Mouse (Mus musculus): ENCODE measurements at regions not wholly inside any gene's neighbourhood (a gene's known extent, or its start where the extent isn't known, plus 50 kb on each side); places are given as distances from the start of the nearest gene placed in this dataset.

DNA sequence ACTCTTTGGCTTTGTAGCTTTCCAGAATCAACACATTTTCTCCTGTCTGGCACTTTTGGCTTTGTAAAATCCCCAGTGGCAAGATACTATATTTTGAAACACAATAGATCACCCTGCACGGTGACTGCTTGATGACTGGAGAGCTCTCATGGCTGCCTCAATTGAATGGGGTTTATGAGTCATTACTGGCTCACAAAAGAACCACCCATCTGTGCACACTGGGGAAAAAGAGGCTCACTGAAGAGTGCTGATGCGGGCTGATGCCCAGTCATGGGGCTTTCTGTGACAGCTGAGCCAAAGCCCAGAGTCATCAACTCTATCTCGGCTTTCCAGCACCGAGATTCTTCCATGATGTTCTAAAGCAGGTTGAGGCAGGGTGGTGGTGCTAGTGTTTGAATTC, 163.1 kb downstream of the Lnpk start:
- no peak overlapping the region for H3K4me3 ChIP-seq (replicated peaks; ENCODE audit: low read length)
- H3K9ac ChIP-seq (ENCODE audit: low read depth, low read length, severe bottlenecking), result no peak overlapping the region
- no peak overlapping the region for H3K27ac ChIP-seq (replicated peaks; ENCODE audit: low read depth, low read length)
- TF ChIP-seq POLR2A (IDR thresholded peaks at IDR 0.05; ENCODE audit: borderline replicate concordance, extremely low read depth, insufficient read depth, insufficient read length), result no peak
- H3K9me3 ChIP-seq (ENCODE audit: control insufficient read depth, low read length), result no peaks in the 10 kb centered on the region
- H3K4me1 ChIP-seq (ENCODE audit: control insufficient read depth, insufficient read depth, low read length), result no peaks in the 10 kb centered on the region; the same call in 1 of the 2 replicates
- DNase-seq (ENCODE audit: low spot score) (no peak), ATAC-seq (ENCODE audit: low FRiP score, low read depth) (no peak)
- H3K36me3 ChIP-seq (ENCODE audit: control insufficient read depth, insufficient read depth, low read length), result no peaks in the 10 kb centered on the region
- WGBS, result 92% methylated on average over 4 of the region's 4 CpGs
- H3K27me3 ChIP-seq (ENCODE audit: control insufficient read depth, insufficient read depth, low read length), result no peaks in the 10 kb centered on the region
- no peak overlapping the region for H3K4me2 ChIP-seq (replicated peaks; ENCODE audit: low read depth, low read length, severe bottlenecking)

DNA sequence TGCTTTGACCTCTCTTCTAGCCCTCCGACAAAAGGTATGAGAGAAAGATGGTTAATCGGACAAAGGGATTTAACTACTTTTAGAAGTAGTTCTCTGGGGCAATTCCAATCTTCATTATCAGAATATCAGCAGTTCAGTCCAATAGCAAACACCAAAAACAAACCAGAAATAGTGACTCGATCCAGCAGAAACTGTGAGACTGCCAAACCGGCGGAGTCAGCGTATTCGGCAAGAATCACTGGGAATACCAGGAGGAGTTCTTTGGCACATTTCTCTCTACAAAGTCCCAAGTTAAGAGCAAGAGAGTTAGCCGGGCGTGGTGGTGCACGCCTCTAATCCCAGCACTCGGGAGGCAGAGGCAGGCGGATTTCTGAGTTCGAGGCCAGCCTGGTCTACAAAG, 164.5 kb downstream of the Lnpk start:
- Histone ChIP-seq H3K4me2 (replicated peaks; ENCODE audit: low read depth, low read length, severe bottlenecking) (no peak overlapping the region), H3K27me3 (ENCODE audit: control insufficient read depth, insufficient read depth, low read length) (no peaks in the 10 kb centered on the region), H3K4me3 (replicated peaks; ENCODE audit: low read length) (no peak overlapping the region), H3K9ac (ENCODE audit: low read depth, low read length, severe bottlenecking) (no peak overlapping the region), H3K27ac (replicated peaks; ENCODE audit: low read depth, low read length) (no peak overlapping the region), H3K36me3 (ENCODE audit: control insufficient read depth, insufficient read depth, low read length) (no peaks in the 10 kb centered on the region), H3K4me1 (ENCODE audit: control insufficient read depth, insufficient read depth, low read length) (peaks cover 7% of the 10 kb centered on the region), H3K9me3 (ENCODE audit: control insufficient read depth, low read length) (no peaks in the 10 kb centered on the region)
- DNase-seq (ENCODE audit: low spot score) (no peak), ATAC-seq (ENCODE audit: low FRiP score, low read depth) (no peak)
- no peak for TF ChIP-seq POLR2A (IDR thresholded peaks at IDR 0.05; ENCODE audit: borderline replicate concordance, extremely low read depth, insufficient read depth, insufficient read length)
- 95% methylated on average over 13 of the region's 13 CpGs for WGBS

- Histone ChIP-seq H3K4me1 (ENCODE audit: control insufficient read depth, insufficient read depth, low read length) (peaks cover 14% of the 10 kb centered on the region), H3K4me2 (replicated peaks; ENCODE audit: low read depth, low read length, severe bottlenecking) (no peak overlapping the region), H3K4me3 (replicated peaks; ENCODE audit: low read length) (no peak overlapping the region), H3K9me3 (ENCODE audit: control insufficient read depth, low read length) (no peaks in the 10 kb centered on the region), H3K9ac (ENCODE audit: low read depth, low read length, severe bottlenecking) (no peak overlapping the region), H3K36me3 (ENCODE audit: control insufficient read depth, insufficient read depth, low read length) (no peaks in the 10 kb centered on the region), H3K27ac (replicated peaks; ENCODE audit: low read depth, low read length) (no peak overlapping the region), H3K27me3 (ENCODE audit: control insufficient read depth, insufficient read depth, low read length) (no peaks in the 10 kb centered on the region)
- DNase-seq (ENCODE audit: low spot score) (peak; percentile 46), ATAC-seq (ENCODE audit: low FRiP score, low read depth) (no peak)
- WGBS, result 59% methylated on average over 4 of the region's 4 CpGs
- no peak for TF ChIP-seq POLR2A (IDR thresholded peaks at IDR 0.05; ENCODE audit: borderline replicate concordance, extremely low read depth, insufficient read depth, insufficient read length)
Observed at GRCm38 (mm10) chr2:74409856-74410404, 169.3 kb downstream of the Lnpk start.

- 30% methylated on average over 3 of the region's 3 CpGs for WGBS
- H3K4me1 ChIP-seq (ENCODE audit: control insufficient read depth, insufficient read depth, low read length), result peaks cover 9% of the 10 kb centered on the region; the same call in 1 of the 2 replicates
- no peak overlapping the region for H3K9ac ChIP-seq (ENCODE audit: low read depth, low read length, severe bottlenecking)
- H3K9me3 ChIP-seq (ENCODE audit: control insufficient read depth, low read length), result no peaks in the 10 kb centered on the region
- H3K4me3 ChIP-seq (replicated peaks; ENCODE audit: low read length), result no peak overlapping the region
- peak; percentile 47 for DNase-seq (ENCODE audit: low spot score)
- no peak overlapping the region for H3K27ac ChIP-seq (replicated peaks; ENCODE audit: low read depth, low read length)
- H3K27me3 ChIP-seq (ENCODE audit: control insufficient read depth, insufficient read depth, low read length), result no peaks in the 10 kb centered on the region
- H3K36me3 ChIP-seq (ENCODE audit: control insufficient read depth, insufficient read depth, low read length), result no peaks in the 10 kb centered on the region
- TF ChIP-seq POLR2A (IDR thresholded peaks at IDR 0.05; ENCODE audit: borderline replicate concordance, extremely low read depth, insufficient read depth, insufficient read length), result no peak
- H3K4me2 ChIP-seq (replicated peaks; ENCODE audit: low read depth, low read length, severe bottlenecking), result no peak overlapping the region
- no peak for ATAC-seq (ENCODE audit: low FRiP score, low read depth)
Observed at GRCm38 (mm10) chr2:74404493-74404892, 174.7 kb downstream of the Lnpk start.

DNA sequence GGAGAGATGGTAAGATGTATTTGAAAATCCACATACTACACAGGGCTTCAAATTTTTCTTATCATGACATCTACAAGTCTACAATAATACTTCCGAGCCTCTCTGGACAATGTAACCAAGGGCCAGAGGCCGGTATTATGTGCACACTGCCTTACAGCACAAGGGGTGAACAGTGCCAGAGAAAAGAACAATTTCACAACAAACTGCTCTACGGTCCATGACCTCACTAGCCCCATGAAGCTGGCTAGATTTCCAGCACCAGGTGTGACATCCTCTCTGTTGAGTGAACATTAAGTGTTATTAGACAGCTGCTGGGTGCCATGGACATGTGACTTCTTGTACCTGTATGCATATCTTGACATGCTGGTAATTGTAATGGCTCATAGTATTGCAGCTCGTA, 188.2 kb downstream of the Lnpk start:
- 87% methylated on average over 4 of the region's 4 CpGs for WGBS
- Histone ChIP-seq H3K4me1 (ENCODE audit: control insufficient read depth, insufficient read depth, low read length) (no peaks in the 10 kb centered on the region), H3K27me3 (ENCODE audit: control insufficient read depth, insufficient read depth, low read length) (no peaks in the 10 kb centered on the region), H3K36me3 (ENCODE audit: control insufficient read depth, insufficient read depth, low read length) (no peaks in the 10 kb centered on the region), H3K27ac (replicated peaks; ENCODE audit: low read depth, low read length) (no peak overlapping the region), H3K4me3 (replicated peaks; ENCODE audit: low read length) (no peak overlapping the region), H3K4me2 (replicated peaks; ENCODE audit: low read depth, low read length, severe bottlenecking) (no peak overlapping the region), H3K9ac (ENCODE audit: low read depth, low read length, severe bottlenecking) (no peak overlapping the region), H3K9me3 (ENCODE audit: control insufficient read depth, low read length) (no peaks in the 10 kb centered on the region)
- TF ChIP-seq POLR2A (IDR thresholded peaks at IDR 0.05; ENCODE audit: borderline replicate concordance, extremely low read depth, insufficient read depth, insufficient read length), result no peak
- ATAC-seq (ENCODE audit: low FRiP score, low read depth) (no peak), DNase-seq (ENCODE audit: low spot score) (no peak)

GRCm38 (mm10) chr2:74388078-74388477, 191.2 kb downstream of the Lnpk start:
- H3K4me3 ChIP-seq (replicated peaks; ENCODE audit: low read length), result no peak overlapping the region
- no peaks in the 10 kb centered on the region for H3K27me3 ChIP-seq (ENCODE audit: control insufficient read depth, insufficient read depth, low read length)
- ATAC-seq (ENCODE audit: low FRiP score, low read depth) (no peak), DNase-seq (ENCODE audit: low spot score) (no peak)
- TF ChIP-seq POLR2A (IDR thresholded peaks at IDR 0.05; ENCODE audit: borderline replicate concordance, extremely low read depth, insufficient read depth, insufficient read length), result no peak
- H3K9me3 ChIP-seq (ENCODE audit: control insufficient read depth, low read length), result no peaks in the 10 kb centered on the region
- no peak overlapping the region for H3K4me2 ChIP-seq (replicated peaks; ENCODE audit: low read depth, low read length, severe bottlenecking)
- no peaks in the 10 kb centered on the region for H3K4me1 ChIP-seq (ENCODE audit: control insufficient read depth, insufficient read depth, low read length)
- 88% methylated on average over 5 of the region's 5 CpGs for WGBS
- H3K27ac ChIP-seq (replicated peaks; ENCODE audit: low read depth, low read length), result no peak overlapping the region
- H3K9ac ChIP-seq (ENCODE audit: low read depth, low read length, severe bottlenecking), result no peak overlapping the region
- H3K36me3 ChIP-seq (ENCODE audit: control insufficient read depth, insufficient read depth, low read length), result no peaks in the 10 kb centered on the region

All from limb, embryonic 14.5 days (tissue).